Mouse (Mus musculus) forebrain, embryonic 11.5 days (tissue): ENCODE data around the gene Klhdc3. TPM values are rescaled to one million over a fixed set of nuclear protein-coding genes. Genes with fewer than 3 reads are reported as not detected.

Experiments used
- ATAC-seq: fragments of 200-750 bp; cut with Nextera tagmentation; replicated peaks from 2 replicates; pipeline ENCODE4 v1.8.0; 2017; ENCODE audit warnings: moderate TSS enrichment; ENCODE audit not compliant: low FRiP score
- DNase-seq: peaks from one replicate; pipeline ENCODE4 v3.0.0-alpha.2; 2017; ENCODE audit warnings: low spot score
- H3K27ac ChIP-seq: fragments of 300-500 bp; sonication (generic); 2 replicates; pipeline ENCODE4 v1.5.1; 2014; ENCODE audit warnings: low read depth, low read length
- H3K27me3 ChIP-seq: fragments of 300-500 bp; sonication (generic); 2 replicates; pipeline ENCODE4 v1.6.1; 2014; ENCODE audit warnings: mild to moderate bottlenecking, low read length, mixed read lengths; ENCODE audit not compliant: control insufficient read depth, insufficient read depth
- H3K36me3 ChIP-seq: fragments of 300-500 bp; sonication (generic); 2 replicates; pipeline ENCODE4 v1.6.1; 2014; ENCODE audit warnings: mild to moderate bottlenecking, low read length, moderate library complexity, mixed read lengths; ENCODE audit not compliant: control insufficient read depth, insufficient read depth
- H3K4me1 ChIP-seq: fragments of 300-500 bp; sonication (generic); replicated peaks from 2 replicates; pipeline ENCODE4 v1.6.1; 2014; ENCODE audit warnings: low read length, mixed read lengths; ENCODE audit not compliant: control insufficient read depth, insufficient read depth
- H3K4me2 ChIP-seq: fragments of 300-500 bp; sonication (generic); 2 replicates; pipeline ENCODE4 v1.6.1; 2014; ENCODE audit warnings: low read depth, mild to moderate bottlenecking, low read length, moderate library complexity, mixed read lengths; ENCODE audit not compliant: severe bottlenecking
- H3K4me3 ChIP-seq: fragments of 300-500 bp; sonication (generic); 2 replicates; pipeline ENCODE4 v1.5.1; 2014; ENCODE audit warnings: low read depth, low read length
- H3K9ac ChIP-seq: fragments of 300-500 bp; sonication (generic); 2 replicates; pipeline ENCODE4 v1.6.1; 2014; ENCODE audit warnings: low read length
- H3K9me3 ChIP-seq: fragments of 300-500 bp; sonication (generic); 2 replicates; pipeline ENCODE4 v1.6.1; 2016; ENCODE audit warnings: low read length, mixed read lengths; ENCODE audit not compliant: control insufficient read depth
- WGBS: fragments of 180-500 bp; shearing (Covaris S2); extraction: QIAGEN DNeasy Blood & Tissue Kit; methylation state at CpG from one replicate; pipeline ENCODE4 v1.1.7; 2014; 5-methylcytosine and 5-hydroxymethylcytosine counted together
- polyA plus RNA-seq: library from polyadenylated mRNA; unstranded; fragments of >200 nt; fragmentation: Nextera tagmentation; extraction: Ambion mirVana; gene quantifications from 2 replicates; pipeline ENCODE4 v1.2.1, GENCODE M21; 2014

The Klhdc3 gene
- 117 and 129 TPM in 2 replicates for polyA plus RNA-seq

GRCm38 (mm10) chr17:46680760-46681373 lies at the start of gene Klhdc3:
Gene Klhdc3 (minus strand): TSS chr17:46680914.
- H3K27me3 ChIP-seq, result no peaks in the 10 kb centered on the region
- no peaks in the 10 kb centered on the region for H3K9me3 ChIP-seq
- under 1% methylated on average over 48 of the region's 49 CpGs for WGBS
- peaks cover 15% of the 10 kb centered on the region for H3K36me3 ChIP-seq
- H3K4me1 ChIP-seq, result peaks cover 8% of the 10 kb centered on the region; the same call in 1 of the 2 replicates
- ATAC-seq (peak; percentile 97), DNase-seq (peak; percentile 100)
- peak within 1 kb of the TSS; percentile 64 for H3K9ac ChIP-seq
- peak within 1 kb of the TSS; percentile 84 for H3K4me3 ChIP-seq
- peak within 1 kb of the TSS; percentile 66 for H3K4me2 ChIP-seq
- peak within 1 kb of the TSS; percentile 82 for H3K27ac ChIP-seq

- Histone ChIP-seq H3K27me3 (peaks cover 6% of the 10 kb centered on the region), H3K9ac (no peak within 1 kb of the TSS), H3K27ac (no peak within 1 kb of the TSS), H3K4me3 (no peak within 1 kb of the TSS), H3K4me2 (no peak within 1 kb of the TSS), H3K9me3 (no peaks in the 10 kb centered on the region), H3K36me3 (no peaks in the 10 kb centered on the region), H3K4me1 (no peaks in the 10 kb centered on the region)
- DNase-seq (no peak), ATAC-seq (0 out of 2 replicates have a peak, but pooled peaks have one; percentile 33)
- WGBS, result 16% methylated on average over 24 of the region's 24 CpGs
These were observed 48.2 kb upstream of the Klhdc3 start, which contains the start of gene Gnmt for GRCm38 (mm10) chr17:46728904-46729318. Gene Gnmt (minus strand): TSS chr17:46729168.

GRCm38 (mm10) chr17:46728496-46728895 lies 47.8 kb upstream of the Klhdc3 start:
- H3K4me2 ChIP-seq, result no peak overlapping the region
- no peak overlapping the region for H3K4me3 ChIP-seq
- H3K27me3 ChIP-seq, result peaks cover 6% of the 10 kb centered on the region
- H3K9ac ChIP-seq, result no peak overlapping the region
- H3K4me1 ChIP-seq, result no peaks in the 10 kb centered on the region
- H3K9me3 ChIP-seq, result no peaks in the 10 kb centered on the region
- H3K27ac ChIP-seq, result no peak overlapping the region
- ATAC-seq (no peak), DNase-seq (no peak)
- H3K36me3 ChIP-seq, result no peaks in the 10 kb centered on the region
- WGBS, result 53% methylated on average over 11 of the region's 11 CpGs

- H3K36me3 ChIP-seq, result no peaks in the 10 kb centered on the region
- H3K9me3 ChIP-seq, result no peaks in the 10 kb centered on the region
- no peaks in the 10 kb centered on the region for H3K4me1 ChIP-seq
- H3K27me3 ChIP-seq, result peaks cover 6% of the 10 kb centered on the region
- no peak overlapping the region for H3K4me2 ChIP-seq
- no peak for DNase-seq
- no peak overlapping the region for H3K27ac ChIP-seq
- H3K9ac ChIP-seq, result no peak overlapping the region
- WGBS, result 39% methylated on average over 6 of the region's 6 CpGs
- no peak for ATAC-seq
- H3K4me3 ChIP-seq, result no peak overlapping the region
These were observed 47.3 kb upstream of the Klhdc3 start for GRCm38 (mm10) chr17:46728021-46728420.

- H3K27ac ChIP-seq, result no peak overlapping the region
- H3K4me3 ChIP-seq, result no peak overlapping the region
- no peaks in the 10 kb centered on the region for H3K9me3 ChIP-seq
- no peak overlapping the region for H3K4me2 ChIP-seq
- WGBS, result 90% methylated on average over 11 of the region's 11 CpGs
- no peaks in the 10 kb centered on the region for H3K36me3 ChIP-seq
- DNase-seq (no peak), ATAC-seq (no peak)
- no peak overlapping the region for H3K9ac ChIP-seq
- peaks cover 6% of the 10 kb centered on the region for H3K27me3 ChIP-seq
- no peaks in the 10 kb centered on the region for H3K4me1 ChIP-seq
These were observed 46.6 kb upstream of the Klhdc3 start for GRCm38 (mm10) chr17:46727271-46727670.

- no peak overlapping the region for H3K4me3 ChIP-seq
- DNase-seq (no peak), ATAC-seq (no peak)
- no peak overlapping the region for H3K9ac ChIP-seq
- H3K27ac ChIP-seq, result no peak overlapping the region
- 94% methylated on average over 26 of the region's 26 CpGs for WGBS
- no peak overlapping the region for H3K4me2 ChIP-seq
- no peaks in the 10 kb centered on the region for H3K4me1 ChIP-seq
- H3K9me3 ChIP-seq, result no peaks in the 10 kb centered on the region
- H3K36me3 ChIP-seq, result no peaks in the 10 kb centered on the region
- H3K27me3 ChIP-seq, result peaks cover 6% of the 10 kb centered on the region
These were observed 45.3 kb upstream of the Klhdc3 start for GRCm38 (mm10) chr17:46725731-46726645.

GRCm38 (mm10) chr17:46725273-46725672 lies 44.6 kb upstream of the Klhdc3 start:
- WGBS, result 44% methylated on average over 9 of the region's 9 CpGs

GRCm38 (mm10) chr17:46724477-46725084 lies 43.9 kb upstream of the Klhdc3 start:
- no peak overlapping the region for H3K9ac ChIP-seq
- H3K4me1 ChIP-seq, result no peaks in the 10 kb centered on the region
- H3K36me3 ChIP-seq, result no peaks in the 10 kb centered on the region
- H3K9me3 ChIP-seq, result no peaks in the 10 kb centered on the region
- ATAC-seq (no peak), DNase-seq (no peak)
- H3K4me3 ChIP-seq, result no peak overlapping the region
- H3K27ac ChIP-seq, result no peak overlapping the region
- WGBS, result 87% methylated on average over 14 of the region's 20 CpGs
- H3K4me2 ChIP-seq, result no peak overlapping the region
- H3K27me3 ChIP-seq, result peaks cover 5% of the 10 kb centered on the region

More at GRCm38 (mm10) chr17:46725273-46725672, 44.6 kb upstream of the Klhdc3 start:
- Histone ChIP-seq H3K4me2 (no peak overlapping the region), H3K4me1 (no peaks in the 10 kb centered on the region), H3K9me3 (no peaks in the 10 kb centered on the region), H3K27ac (no peak overlapping the region), H3K27me3 (peaks cover 6% of the 10 kb centered on the region), H3K4me3 (no peak overlapping the region), H3K9ac (no peak overlapping the region), H3K36me3 (no peaks in the 10 kb centered on the region)
- peak; percentile 43; the same call in 1 of the 2 replicates for ATAC-seq
- peak; percentile 74 for DNase-seq
